Mouse (Mus musculus) erythroblast, adult 5-6 weeks (primary cell): ENCODE results near the gene F10. TPM values are rescaled to one million over a fixed set of nuclear protein-coding genes. Genes with fewer than 3 reads are reported as not detected.
"Not testable (repeated sequence)": the region's sequence is repeated elsewhere in the genome, so short reads cannot be mapped to it uniquely, and the experiment has no call there.

Experiments used
- ATAC-seq: replicated peaks from 2 replicates; pipeline ENCODE4 v1.8.0; 2016; ENCODE audit warnings: moderate number of reproducible peaks, mild to moderate bottlenecking, moderate TSS enrichment, inconsistent platforms; ENCODE audit not compliant: poor library complexity, low FRiP score, severe bottlenecking
- total RNA-seq, 2 experiments: library from RNA; stranded (forward) in 1 of 2; stranded (reverse) in 1 of 2; fragments of 150-400 nt in 1 of 2; fragments of 200-764, 138-1000 nt in 1 of 2; gene quantifications; 2 replicates each; pipeline versions ENCODE4 v1.2.3 to v1.2.4; 2015 to 2017; ENCODE audit warnings: low replicate concordance in 2 of 2

The F10 gene
- total RNA-seq, 2 experiments from 2014 or later: 0.77 to 20.8 TPM

- no peak for ATAC-seq
Measured at GRCm38 (mm10) chr8:13050550-13050949, 13.4 kb downstream of the F10 start.

- no peak for ATAC-seq
Measured at GRCm38 (mm10) chr8:13057351-13057750, 20.2 kb downstream of the F10 start.

- ATAC-seq: no peak
Measured at GRCm38 (mm10) chr8:13060441-13061150, 23.5 kb downstream of the F10 start, which contains the start of gene Proz. Gene Proz (plus strand): TSS chr8:13060914.

GRCm38 (mm10) chr8:13063112-13063511, 26.0 kb downstream of the F10 start:
- ATAC-seq: no peak

- ATAC-seq: no peak
Measured at GRCm38 (mm10) chr8:13073255-13073654, 36.1 kb downstream of the F10 start.

- ATAC-seq: no peak
Measured at GRCm38 (mm10) chr8:13075044-13075443, 37.9 kb downstream of the F10 start.

- ATAC-seq: not testable (repeated sequence)
Measured at GRCm38 (mm10) chr8:13075579-13075978, 38.5 kb downstream of the F10 start.

GRCm38 (mm10) chr8:13077542-13077941, 40.4 kb downstream of the F10 start:
- no peak for ATAC-seq

- ATAC-seq: peak; percentile 44
Measured at GRCm38 (mm10) chr8:13104691-13105086, 67.6 kb downstream of the F10 start.

GRCm38 (mm10) chr8:13105087-13105881, 68.2 kb downstream of the F10 start, which contains the start of the genes Pcid2 and Cul4a:
Gene Pcid2 (minus strand): TSS chr8:13105459.
Gene Cul4a (plus strand): TSS chr8:13105621.
- ATAC-seq: peak; percentile 77

- ATAC-seq: no peak
Measured at GRCm38 (mm10) chr8:13105908-13106551, 68.9 kb downstream of the F10 start.

Other genes with a start within 250 kb of the F10 start
- gene Mcf2l, start 163.5 kb upstream of the F10 start, total RNA-seq (2015; ENCODE audit: low replicate concordance): 1.7 and 3.1 TPM in 2 replicates
- gene Mcf2l, start 163.5 kb upstream of the F10 start, total RNA-seq (2017; ENCODE audit: low replicate concordance): 2.0 and 5.6 TPM in 2 replicates
- gene F7, start 11.3 kb upstream of the F10 start, total RNA-seq (2015; ENCODE audit: low replicate concordance): not detected in 2 replicates
- gene F7, start 11.3 kb upstream of the F10 start, total RNA-seq (2017; ENCODE audit: low replicate concordance): not detected in 2 replicates
- gene Proz, start 23.6 kb downstream of the F10 start, total RNA-seq (2015; ENCODE audit: low replicate concordance): not detected in 2 replicates
- not detected in 2 replicates for gene Proz, start 23.6 kb downstream of the F10 start, total RNA-seq (2017; ENCODE audit: low replicate concordance)
- gene Pcid2, start 68.2 kb downstream of the F10 start, total RNA-seq (2015; ENCODE audit: low replicate concordance): 7.5 and 8.6 TPM in 2 replicates
- gene Pcid2, start 68.2 kb downstream of the F10 start, total RNA-seq (2017; ENCODE audit: low replicate concordance): 7.8 and 12.1 TPM in 2 replicates
- 390 and 405 TPM in 2 replicates for gene Cul4a, start 68.3 kb downstream of the F10 start, total RNA-seq (2015; ENCODE audit: low replicate concordance)
- 552 and 664 TPM in 2 replicates for gene Cul4a, start 68.3 kb downstream of the F10 start, total RNA-seq (2017; ENCODE audit: low replicate concordance)
- gene Lamp1, start 121.9 kb downstream of the F10 start, total RNA-seq (2015; ENCODE audit: low replicate concordance): 101 and 131 TPM in 2 replicates
- gene Lamp1, start 121.9 kb downstream of the F10 start, total RNA-seq (2017; ENCODE audit: low replicate concordance): 103 and 130 TPM in 2 replicates
- 5.0 and 6.3 TPM in 2 replicates for gene Grtp1, start 163.3 kb downstream of the F10 start, total RNA-seq (2015; ENCODE audit: low replicate concordance)
- gene Grtp1, start 163.3 kb downstream of the F10 start, total RNA-seq (2017; ENCODE audit: low replicate concordance): 1.6 and 4.3 TPM in 2 replicates
- not detected in 2 replicates for gene Adprhl1, start 216.9 kb downstream of the F10 start, total RNA-seq (2015; ENCODE audit: low replicate concordance)
- gene Adprhl1, start 216.9 kb downstream of the F10 start, total RNA-seq (2017; ENCODE audit: low replicate concordance): 0.43 TPM in 1 of 2 replicates, not detected in the other